Mouse (Mus musculus) ES-CJ7 (cell line): Measurements from ENCODE around the gene Slco3a1.

Experiments used
- DNase-seq: peaks from one replicate; pipeline ENCODE4 v3.0.0; 2011; ENCODE audit warnings: low read depth, low spot score

Gene Slco3a1

GRCm38 (mm10) chr7:74383040-74383666, 171.4 kb downstream of the Slco3a1 start:
- no peak for DNase-seq

GRCm38 (mm10) chr7:74382286-74382685, 172.3 kb downstream of the Slco3a1 start:
- DNase-seq = no peak

GRCm38 (mm10) chr7:74381881-74382281, 172.7 kb downstream of the Slco3a1 start:
- DNase-seq = no peak

GRCm38 (mm10) chr7:74381051-74381450, 173.5 kb downstream of the Slco3a1 start:
- no peak for DNase-seq

- DNase-seq = no peak
Observed at GRCm38 (mm10) chr7:74377909-74378308, 176.7 kb downstream of the Slco3a1 start.

GRCm38 (mm10) chr7:74376397-74377044, 178.1 kb downstream of the Slco3a1 start:
- no peak for DNase-seq

- no peak for DNase-seq
Observed at GRCm38 (mm10) chr7:74375174-74375957, 179.2 kb downstream of the Slco3a1 start.

- DNase-seq = no peak
Observed at GRCm38 (mm10) chr7:74373056-74373455, 181.5 kb downstream of the Slco3a1 start.

- DNase-seq = no peak
Observed at GRCm38 (mm10) chr7:74372141-74372582, 182.4 kb downstream of the Slco3a1 start.

GRCm38 (mm10) chr7:74371656-74372055, 182.9 kb downstream of the Slco3a1 start:
- DNase-seq = no peak

GRCm38 (mm10) chr7:74371208-74371607, 183.4 kb downstream of the Slco3a1 start:
- peak; percentile 39 for DNase-seq

GRCm38 (mm10) chr7:74369657-74370056, 184.9 kb downstream of the Slco3a1 start:
- peak; percentile 51 for DNase-seq

GRCm38 (mm10) chr7:74368256-74368980, 186.2 kb downstream of the Slco3a1 start:
- peak; percentile 16 for DNase-seq

- peak; percentile 41 for DNase-seq
Observed at GRCm38 (mm10) chr7:74367350-74367749, 187.2 kb downstream of the Slco3a1 start.

GRCm38 (mm10) chr7:74365623-74366022, 189.0 kb downstream of the Slco3a1 start:
- DNase-seq = no peak

- no peak for DNase-seq
Observed at GRCm38 (mm10) chr7:74364956-74365355, 189.6 kb downstream of the Slco3a1 start.

- peak; percentile 17 for DNase-seq
Observed at GRCm38 (mm10) chr7:74363440-74363839, 191.1 kb downstream of the Slco3a1 start.

- DNase-seq = no peak
Observed at GRCm38 (mm10) chr7:74361677-74362076, 192.9 kb downstream of the Slco3a1 start.

GRCm38 (mm10) chr7:74357027-74357426, 197.6 kb downstream of the Slco3a1 start:
- peak; percentile 30 for DNase-seq

GRCm38 (mm10) chr7:74354527-74355256, 199.9 kb downstream of the Slco3a1 start:
- DNase-seq = peak; percentile 75
